Mouse (Mus musculus) lung, embryonic 15.5 days (tissue): ENCODE results near the gene Manba. TPM values are rescaled to one million over a fixed set of nuclear protein-coding genes. Genes with fewer than 3 reads are reported as not detected.

ENCODE experiments used
- ATAC-seq: fragments of 200-750 bp; cut with Nextera tagmentation; 2 replicates; pipeline ENCODE4 v1.8.0; 2017; ENCODE audit warnings: moderate number of reproducible peaks, borderline replicate concordance; ENCODE audit not compliant: low FRiP score, low TSS enrichment; ENCODE audit errors: extremely low read depth
- H3K27ac ChIP-seq: fragments of 300-500 bp; sonication (generic); 2 replicates; pipeline ENCODE4 v1.5.1; 2015; ENCODE audit warnings: moderate library complexity, mild to moderate bottlenecking, inconsistent platforms
- H3K27me3 ChIP-seq: fragments of 300-500 bp; sonication (generic); 2 replicates; pipeline ENCODE4 v1.6.1; 2015; ENCODE audit warnings: inconsistent platforms
- H3K36me3 ChIP-seq: fragments of 300-500 bp; sonication (generic); 2 replicates; pipeline ENCODE4 v1.6.1; 2015; ENCODE audit warnings: inconsistent platforms
- H3K4me1 ChIP-seq: fragments of 300-500 bp; sonication (generic); 2 replicates; pipeline ENCODE4 v1.6.1; 2015; ENCODE audit warnings: inconsistent platforms
- H3K4me2 ChIP-seq: fragments of 300-500 bp; sonication (generic); 2 replicates; pipeline ENCODE4 v1.6.1; 2015; ENCODE audit warnings: inconsistent platforms, mild to moderate bottlenecking, moderate library complexity
- H3K4me3 ChIP-seq: fragments of 300-500 bp; sonication (generic); 2 replicates; pipeline ENCODE4 v1.5.1; 2015; ENCODE audit warnings: mild to moderate bottlenecking, inconsistent platforms
- H3K9ac ChIP-seq: fragments of 300-500 bp; sonication (generic); 2 replicates; pipeline ENCODE4 v1.6.1; 2015; ENCODE audit warnings: inconsistent platforms
- H3K9me3 ChIP-seq: fragments of 300-500 bp; sonication (generic); 2 replicates; pipeline ENCODE4 v1.6.1; 2016; ENCODE audit warnings: inconsistent platforms
- WGBS: fragments of 180-500 bp; shearing (Covaris S2); methylation state at CpG from one replicate; pipeline ENCODE4 v1.1.7; 2015; 5-methylcytosine and 5-hydroxymethylcytosine counted together
- polyA plus RNA-seq: library from polyadenylated mRNA; unstranded; fragments of >200 nt; fragmentation: Nextera tagmentation; extraction: Ambion mirVana; gene quantifications from 2 replicates; pipeline ENCODE4 v1.2.1, GENCODE M21; 2015

The Manba gene
- 10.8 TPM in 2 replicates for polyA plus RNA-seq

GRCm38 (mm10) chr3:135485128-135485899 is at the start of gene Manba:
Gene Manba, plus strand, starts transcription at chr3:135485611.
- H3K4me2 ChIP-seq: peak within 1 kb of the TSS; percentile 94
- no peak within 1 kb of the TSS for H3K27ac ChIP-seq
- H3K27me3 ChIP-seq: no peaks in the 10 kb centered on the region
- H3K4me1 ChIP-seq: no peaks in the 10 kb centered on the region
- peak; percentile 95 for ATAC-seq
- H3K36me3 ChIP-seq: no peaks in the 10 kb centered on the region
- peak within 1 kb of the TSS; percentile 62 for H3K4me3 ChIP-seq
- no peaks in the 10 kb centered on the region for H3K9me3 ChIP-seq
- peak within 1 kb of the TSS; percentile 44 for H3K9ac ChIP-seq
- WGBS: 2% methylated on average over 48 of the region's 48 CpGs

GRCm38 (mm10) chr3:135436901-135437616 is 48.4 kb upstream of the Manba start:
- Histone ChIP-seq H3K9ac (peak overlapping the region; percentile 48), H3K9me3 (no peaks in the 10 kb centered on the region), H3K36me3 (no peaks in the 10 kb centered on the region), H3K4me2 (peak overlapping the region; percentile 54), H3K4me1 (peaks cover 9% of the 10 kb centered on the region; the same call in 1 of the 2 replicates), H3K4me3 (peak overlapping the region; percentile 96), H3K27me3 (no peaks in the 10 kb centered on the region), H3K27ac (peak overlapping the region; percentile 83)
- WGBS: 45% methylated on average over 14 of the region's 14 CpGs
- no peak for ATAC-seq

DNA sequence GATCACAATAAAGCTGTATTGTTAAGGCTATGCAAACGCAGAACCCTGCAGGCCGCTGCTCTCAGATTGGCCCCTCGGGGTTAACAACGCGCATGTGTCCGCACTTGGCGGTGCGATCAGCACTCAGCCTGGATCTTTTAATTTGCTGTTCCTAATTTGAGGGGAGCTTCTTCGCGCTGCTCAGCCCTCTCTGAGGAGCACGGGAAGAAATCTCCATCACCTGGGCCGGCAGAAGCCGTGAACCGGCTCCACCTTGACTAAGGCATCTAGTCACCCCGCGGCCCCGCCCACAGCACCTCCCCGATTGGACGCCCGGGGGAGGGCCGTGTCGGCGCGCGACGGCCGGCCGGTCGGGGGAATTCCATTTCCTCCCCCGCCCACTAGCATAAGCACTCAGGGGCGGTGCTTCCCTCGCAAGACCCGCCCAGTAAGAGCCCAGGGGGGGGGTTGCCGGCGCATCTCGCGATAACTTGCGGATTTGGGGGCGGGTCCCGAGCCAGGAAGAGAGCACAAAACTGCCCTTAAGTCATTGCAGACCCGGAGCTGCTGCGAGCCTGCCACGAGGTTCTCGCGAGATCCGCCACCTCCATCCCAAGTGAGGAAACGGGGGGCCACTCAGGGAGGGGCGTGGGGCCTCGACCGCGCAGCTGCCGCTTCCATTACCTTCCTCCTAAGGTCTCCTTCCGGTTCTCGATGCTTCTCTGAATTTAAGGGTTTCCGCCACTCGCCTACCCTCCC is 47.5 kb upstream of the Manba start, which contains the start of gene Ube2d3:
Gene Ube2d3, plus strand, starts transcription at position 392 of the 738 bp plus-strand sequence.
- H3K27me3 ChIP-seq: no peaks in the 10 kb centered on the region

DNA sequence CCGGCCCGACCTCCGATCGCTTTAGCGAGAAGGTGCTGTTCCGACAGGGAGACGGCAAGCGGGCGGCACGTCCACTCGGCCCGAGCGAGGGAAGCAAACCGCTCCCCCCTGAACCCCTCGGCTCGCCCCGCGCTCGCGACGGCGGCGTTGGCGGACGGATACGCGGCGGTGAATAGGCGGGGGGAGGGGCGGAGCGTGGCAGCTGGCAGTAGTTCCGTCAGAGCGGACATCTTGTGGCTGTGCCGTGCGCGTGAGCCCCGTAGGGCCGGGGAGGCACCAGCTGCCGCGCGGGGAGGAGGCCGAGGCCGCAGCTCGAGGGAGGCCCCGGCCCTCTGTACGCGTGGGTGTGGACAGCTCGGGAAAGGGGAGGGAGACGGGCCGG is 46.9 kb upstream of the Manba start:
- ATAC-seq: peak; percentile 78
- Histone ChIP-seq H3K9me3 (no peaks in the 10 kb centered on the region), H3K9ac (peak overlapping the region; percentile 95), H3K27ac (peak overlapping the region; percentile 100), H3K4me3 (peak overlapping the region; percentile 96), H3K4me2 (peak overlapping the region; percentile 34; the same call in 1 of the 2 replicates), H3K27me3 (no peaks in the 10 kb centered on the region), H3K36me3 (peaks cover 4% of the 10 kb centered on the region; the same call in 1 of the 2 replicates), H3K4me1 (peaks cover 17% of the 10 kb centered on the region)
- under 1% methylated on average over 45 of the region's 50 CpGs for WGBS

More for the DNA sequence above, 47.5 kb upstream of the Manba start, which contains the start of gene Ube2d3:
- H3K9ac ChIP-seq: peak within 1 kb of the TSS; percentile 95
- H3K4me3 ChIP-seq: peak within 1 kb of the TSS; percentile 96
- peak within 1 kb of the TSS; percentile 100 for H3K27ac ChIP-seq
- H3K4me1 ChIP-seq: peaks cover 12% of the 10 kb centered on the region
- peak within 1 kb of the TSS; percentile 60 for H3K4me2 ChIP-seq
- H3K9me3 ChIP-seq: no peaks in the 10 kb centered on the region
- no peaks in the 10 kb centered on the region for H3K36me3 ChIP-seq
- peak; percentile 96 for ATAC-seq
- under 1% methylated on average over 56 of the region's 56 CpGs for WGBS

- Histone ChIP-seq H3K4me3 (peak overlapping the region; percentile 96), H3K4me1 (peaks cover 19% of the 10 kb centered on the region), H3K36me3 (peaks cover 4% of the 10 kb centered on the region; the same call in 1 of the 2 replicates), H3K27ac (peak overlapping the region; percentile 100), H3K27me3 (no peaks in the 10 kb centered on the region), H3K9ac (peak overlapping the region; percentile 95), H3K9me3 (no peaks in the 10 kb centered on the region), H3K4me2 (peak overlapping the region; percentile 60)
- ATAC-seq: peak; percentile 73
- under 1% methylated on average over 48 of the region's 76 CpGs for WGBS
Observed at GRCm38 (mm10) chr3:135438913-135439531, 46.4 kb upstream of the Manba start.

DNA sequence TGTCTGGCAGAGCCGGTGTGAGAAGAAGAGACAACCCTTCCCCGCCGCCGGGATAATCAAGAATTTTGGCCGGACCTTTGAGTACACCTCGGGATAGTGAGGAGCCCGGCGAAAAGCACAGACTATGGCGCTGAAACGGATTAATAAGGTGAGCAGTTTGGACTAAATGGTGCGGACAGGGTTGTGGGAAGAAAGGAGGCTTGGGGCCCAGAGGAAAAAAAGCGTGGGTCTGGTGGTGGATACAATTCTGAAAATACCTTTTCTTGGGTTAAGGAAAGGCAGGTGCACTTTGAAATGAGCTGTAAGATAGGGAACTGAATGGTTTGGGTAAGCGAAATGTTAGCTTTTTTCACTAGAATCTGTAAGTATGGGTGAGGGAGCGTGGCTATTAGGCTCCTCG is 45.8 kb upstream of the Manba start:
- no peak for ATAC-seq
- WGBS: 2% methylated on average over 15 of the region's 15 CpGs
- Histone ChIP-seq H3K9me3 (no peaks in the 10 kb centered on the region), H3K36me3 (peaks cover 4% of the 10 kb centered on the region; the same call in 1 of the 2 replicates), H3K4me3 (peak overlapping the region; percentile 96), H3K27me3 (no peaks in the 10 kb centered on the region), H3K27ac (peak overlapping the region; percentile 100), H3K4me2 (peak overlapping the region; percentile 60), H3K4me1 (peaks cover 19% of the 10 kb centered on the region), H3K9ac (peak overlapping the region; percentile 95)

DNA sequence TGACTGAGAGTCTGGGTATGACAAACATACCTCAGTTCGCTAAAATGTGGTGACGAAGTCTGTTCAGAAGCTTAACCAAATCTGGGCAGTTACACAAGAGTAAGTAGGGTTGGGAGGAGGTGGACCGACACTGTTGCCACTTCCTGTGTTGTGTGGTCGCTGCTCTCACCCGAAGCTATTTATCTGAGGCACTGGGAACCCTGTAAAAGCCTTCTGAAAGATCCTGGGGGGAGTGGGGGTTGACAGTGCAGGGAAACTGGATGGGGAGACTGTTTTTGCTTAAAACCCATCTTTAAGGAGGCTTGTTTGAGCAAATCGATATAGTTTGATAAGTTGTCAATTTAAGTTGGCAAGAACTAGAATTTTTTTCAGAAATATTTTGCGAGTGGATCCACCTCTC is 45.2 kb upstream of the Manba start:
- Histone ChIP-seq H3K4me1 (peaks cover 19% of the 10 kb centered on the region), H3K4me2 (peak overlapping the region; percentile 60), H3K36me3 (peaks cover 7% of the 10 kb centered on the region; the same call in 1 of the 2 replicates), H3K27me3 (no peaks in the 10 kb centered on the region), H3K4me3 (peak overlapping the region; percentile 96), H3K27ac (peak overlapping the region; percentile 100), H3K9ac (peak overlapping the region; percentile 95), H3K9me3 (no peaks in the 10 kb centered on the region)
- ATAC-seq: no peak
- 9% methylated on average over 7 of the region's 7 CpGs for WGBS

- Histone ChIP-seq H3K36me3 (peaks cover 7% of the 10 kb centered on the region; the same call in 1 of the 2 replicates), H3K27ac (peak overlapping the region; percentile 100; the same call in 1 of the 2 replicates), H3K4me3 (peak overlapping the region; percentile 96), H3K4me2 (peak overlapping the region; percentile 60), H3K9ac (peak overlapping the region; percentile 95), H3K9me3 (no peaks in the 10 kb centered on the region), H3K27me3 (no peaks in the 10 kb centered on the region), H3K4me1 (peaks cover 19% of the 10 kb centered on the region)
- WGBS: 14% methylated on average over 10 of the region's 10 CpGs
- no peak for ATAC-seq
Observed at GRCm38 (mm10) chr3:135440621-135441020, 44.8 kb upstream of the Manba start.

DNA sequence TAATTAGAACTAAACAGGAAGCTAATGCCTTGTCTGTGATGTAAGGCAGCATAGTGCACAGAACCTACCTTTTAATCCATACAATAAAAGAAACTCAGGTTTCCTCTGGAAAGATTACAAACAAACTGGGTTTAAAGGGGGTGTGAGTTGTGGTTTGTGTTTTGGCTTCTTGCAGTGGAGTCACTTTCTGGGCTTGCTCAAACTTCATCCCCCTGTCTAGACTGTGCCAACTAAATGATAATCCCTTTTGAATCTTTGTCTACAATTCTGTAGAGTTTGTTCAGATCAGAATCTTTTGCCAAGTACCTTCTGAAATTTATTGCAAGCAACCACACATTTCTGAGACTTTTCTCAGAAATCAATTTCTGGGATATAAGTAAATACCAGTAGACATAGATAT is 40.5 kb upstream of the Manba start:
- H3K4me2 ChIP-seq: no peak overlapping the region
- no peaks in the 10 kb centered on the region for H3K27me3 ChIP-seq
- no peak overlapping the region for H3K4me3 ChIP-seq
- no peak overlapping the region for H3K27ac ChIP-seq
- peaks cover 8% of the 10 kb centered on the region for H3K36me3 ChIP-seq
- no peak overlapping the region for H3K9ac ChIP-seq
- ATAC-seq: no peak
- peaks cover 12% of the 10 kb centered on the region for H3K4me1 ChIP-seq
- no peaks in the 10 kb centered on the region for H3K9me3 ChIP-seq

- Histone ChIP-seq H3K9me3 (no peaks in the 10 kb centered on the region), H3K27me3 (no peaks in the 10 kb centered on the region), H3K36me3 (peaks cover 53% of the 10 kb centered on the region), H3K9ac (no peak overlapping the region), H3K4me3 (no peak overlapping the region), H3K4me2 (no peak overlapping the region), H3K4me1 (no peaks in the 10 kb centered on the region), H3K27ac (no peak overlapping the region)
- ATAC-seq: no peak
Observed at GRCm38 (mm10) chr3:135458981-135459380, 26.4 kb upstream of the Manba start.

- Histone ChIP-seq H3K4me1 (no peaks in the 10 kb centered on the region), H3K27me3 (no peaks in the 10 kb centered on the region), H3K9ac (no peak overlapping the region), H3K27ac (no peak overlapping the region), H3K9me3 (no peaks in the 10 kb centered on the region), H3K36me3 (peaks cover 20% of the 10 kb centered on the region), H3K4me3 (no peak overlapping the region), H3K4me2 (no peak overlapping the region)
- ATAC-seq: no peak
- WGBS: 100% methylated on average over 1 of the region's 1 CpGs
Observed at GRCm38 (mm10) chr3:135468402-135468801, 17.0 kb upstream of the Manba start.
